Mouse (Mus musculus): ENCODE results near the gene Plppr1.

Gene Plppr1

DNA sequence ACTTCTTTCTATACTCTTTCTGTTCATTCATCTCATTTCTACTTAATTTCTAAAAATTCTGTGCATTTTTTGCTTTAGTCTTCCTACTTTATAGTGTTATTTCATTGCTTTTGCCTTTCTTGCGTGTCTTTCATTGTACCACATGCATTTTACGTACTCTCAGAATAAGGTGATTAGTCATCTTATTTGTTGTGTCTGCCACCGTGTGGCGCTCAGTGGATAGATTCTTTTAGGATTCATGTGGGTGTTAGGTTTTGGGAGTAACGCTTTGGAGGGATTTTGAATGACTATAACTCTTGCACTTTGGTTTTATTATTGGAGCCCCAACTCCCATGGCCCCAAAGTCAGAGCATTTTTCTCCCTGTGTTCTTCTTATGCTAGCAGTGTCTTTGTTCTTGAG lies 152.5 kb downstream of the Plppr1 start:
- in situ Hi-C loops (cut with MboI; ENCODE audit: low pct_unique_long_range_greater_than_20kb in 1 of 2, low sequenced_read_pairs in 2 of 2, unreplicated experiment in 1 of 2): no loop called here

GRCm38 (mm10) chr4:49212616-49213544 lies 153.8 kb downstream of the Plppr1 start:
- in situ Hi-C loops (cut with MboI; ENCODE audit: low pct_unique_long_range_greater_than_20kb in 1 of 2, low sequenced_read_pairs in 2 of 2, unreplicated experiment in 1 of 2): no loop called here

GRCm38 (mm10) chr4:49214341-49214740 lies 155.3 kb downstream of the Plppr1 start:
- in situ Hi-C loops (cut with MboI; ENCODE audit: low pct_unique_long_range_greater_than_20kb in 1 of 2, low sequenced_read_pairs in 2 of 2, unreplicated experiment in 1 of 2): no loop called here

- in situ Hi-C loops (cut with MboI; ENCODE audit: low pct_unique_long_range_greater_than_20kb in 1 of 2, low sequenced_read_pairs in 2 of 2, unreplicated experiment in 1 of 2): no loop called here
Measured at GRCm38 (mm10) chr4:49223501-49223900, 164.4 kb downstream of the Plppr1 start.

DNA sequence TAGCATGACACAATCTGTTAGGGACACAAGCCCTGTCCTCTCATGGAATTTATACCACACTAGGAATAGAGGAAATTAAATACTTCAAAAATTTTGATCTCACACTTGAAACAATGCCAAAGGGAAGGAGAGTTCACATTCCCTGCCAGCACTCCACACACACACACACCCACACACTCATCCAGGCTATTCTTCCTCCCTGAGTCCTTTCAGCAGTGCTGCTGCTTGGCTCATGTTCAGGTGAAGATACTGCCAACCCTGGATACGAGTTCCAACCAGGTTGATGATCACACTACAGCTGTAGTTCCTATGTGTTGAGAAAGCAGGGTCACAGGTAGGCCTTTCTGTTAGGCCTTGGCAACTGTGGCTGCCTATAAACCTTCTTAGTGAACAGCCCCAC lies 165.9 kb downstream of the Plppr1 start:
- in situ Hi-C loops (cut with MboI; ENCODE audit: low pct_unique_long_range_greater_than_20kb in 1 of 2, low sequenced_read_pairs in 2 of 2, unreplicated experiment in 1 of 2): no loop called here

DNA sequence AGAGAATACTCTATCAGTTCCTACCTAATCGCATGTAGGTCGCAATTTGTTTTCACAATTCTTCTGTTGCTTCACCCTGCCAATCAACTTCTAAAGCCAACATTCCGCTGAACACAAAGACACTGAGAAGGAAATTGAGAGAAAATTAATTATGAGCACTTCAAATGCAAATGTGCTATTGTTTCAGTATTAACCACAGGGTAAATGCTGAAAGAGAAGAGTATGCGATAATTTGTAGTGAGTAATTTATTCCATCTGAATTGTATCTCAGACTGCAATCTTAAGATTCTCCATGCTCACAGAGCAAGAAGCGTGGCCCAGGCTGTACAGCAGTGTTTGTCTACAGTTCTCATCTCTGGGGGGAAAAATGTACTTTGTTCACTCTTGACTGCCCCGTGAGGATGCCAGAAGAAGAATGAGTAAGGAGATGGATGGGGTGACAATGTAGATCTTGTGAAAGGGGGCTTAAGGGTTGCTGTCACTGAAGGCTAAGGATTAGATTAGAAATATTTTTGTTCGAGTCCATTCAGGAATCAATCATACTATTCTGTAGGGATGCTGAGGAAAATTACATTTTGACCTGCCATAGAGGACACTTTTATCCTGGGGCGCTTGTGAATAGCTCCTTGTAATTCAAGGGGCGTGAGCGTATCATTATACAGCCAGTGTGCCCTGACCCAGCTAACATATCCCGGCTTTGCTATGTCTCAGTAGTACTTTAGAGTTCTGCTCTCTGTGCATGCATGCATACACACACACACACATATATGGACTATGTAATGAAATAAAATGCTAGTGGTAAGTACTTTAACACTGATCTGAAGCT lies 173.3 kb downstream of the Plppr1 start:
- in situ Hi-C loops (cut with MboI; ENCODE audit: low pct_unique_long_range_greater_than_20kb in 1 of 2, low sequenced_read_pairs in 2 of 2, unreplicated experiment in 1 of 2): no loop called here

DNA sequence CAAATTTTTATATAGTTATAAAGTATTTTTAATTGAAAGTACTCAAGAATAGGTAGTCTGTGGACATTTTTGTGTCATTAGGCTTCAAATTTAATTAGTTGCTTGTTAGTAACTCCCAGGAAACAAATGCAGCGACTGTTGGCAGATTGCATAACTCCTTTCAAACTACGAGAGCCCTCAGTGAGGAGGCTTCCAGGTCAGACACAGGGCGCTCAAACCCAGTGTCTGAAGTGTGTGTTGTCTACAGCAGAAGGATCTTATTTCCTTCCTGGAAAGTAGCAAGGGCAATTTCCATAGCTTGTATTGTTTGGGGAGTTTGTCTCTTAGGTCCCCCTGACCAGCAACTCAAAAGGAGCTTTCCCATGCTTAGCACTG lies 173.9 kb downstream of the Plppr1 start:
- in situ Hi-C loops (cut with MboI; ENCODE audit: low pct_unique_long_range_greater_than_20kb in 1 of 2, low sequenced_read_pairs in 2 of 2, unreplicated experiment in 1 of 2): no loop called here

- in situ Hi-C loops (cut with MboI; ENCODE audit: low pct_unique_long_range_greater_than_20kb in 1 of 2, low sequenced_read_pairs in 2 of 2, unreplicated experiment in 1 of 2): no loop called here
Measured at GRCm38 (mm10) chr4:49238111-49238510, 179.0 kb downstream of the Plppr1 start.

- in situ Hi-C loops (cut with MboI; ENCODE audit: low pct_unique_long_range_greater_than_20kb in 1 of 2, low sequenced_read_pairs in 2 of 2, unreplicated experiment in 1 of 2): no loop called here
Measured at GRCm38 (mm10) chr4:49239451-49239850, 180.4 kb downstream of the Plppr1 start.

GRCm38 (mm10) chr4:49244791-49245190 lies 185.7 kb downstream of the Plppr1 start:
- in situ Hi-C loops (cut with MboI; ENCODE audit: low pct_unique_long_range_greater_than_20kb in 1 of 2, low sequenced_read_pairs in 2 of 2, unreplicated experiment in 1 of 2): no loop called here

- in situ Hi-C loops (cut with MboI; ENCODE audit: low pct_unique_long_range_greater_than_20kb in 1 of 2, low sequenced_read_pairs in 2 of 2, unreplicated experiment in 1 of 2): no loop called here
Measured at GRCm38 (mm10) chr4:49245274-49245673, 186.2 kb downstream of the Plppr1 start.

DNA sequence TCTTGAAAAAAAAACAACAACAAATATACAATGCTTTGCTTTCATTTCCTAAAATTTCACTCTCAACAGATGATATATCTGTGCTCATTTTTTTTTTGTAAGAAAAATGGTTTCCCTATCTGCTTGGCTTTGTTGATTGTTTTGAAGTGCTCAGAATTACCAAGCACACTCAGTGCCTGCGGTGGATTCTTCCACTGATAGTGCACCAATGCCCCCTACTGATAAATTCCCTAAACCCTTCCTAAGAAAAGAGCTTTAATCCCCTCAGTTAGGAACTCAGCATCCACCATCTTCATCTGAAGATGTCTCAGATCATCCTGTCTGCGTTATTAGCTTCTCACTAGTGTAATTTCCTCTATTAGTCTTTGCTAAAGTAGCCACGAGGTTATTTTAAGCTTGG lies 192.2 kb downstream of the Plppr1 start:
- in situ Hi-C loops (cut with MboI; ENCODE audit: low pct_unique_long_range_greater_than_20kb in 1 of 2, low sequenced_read_pairs in 2 of 2, unreplicated experiment in 1 of 2): no loop called here

DNA sequence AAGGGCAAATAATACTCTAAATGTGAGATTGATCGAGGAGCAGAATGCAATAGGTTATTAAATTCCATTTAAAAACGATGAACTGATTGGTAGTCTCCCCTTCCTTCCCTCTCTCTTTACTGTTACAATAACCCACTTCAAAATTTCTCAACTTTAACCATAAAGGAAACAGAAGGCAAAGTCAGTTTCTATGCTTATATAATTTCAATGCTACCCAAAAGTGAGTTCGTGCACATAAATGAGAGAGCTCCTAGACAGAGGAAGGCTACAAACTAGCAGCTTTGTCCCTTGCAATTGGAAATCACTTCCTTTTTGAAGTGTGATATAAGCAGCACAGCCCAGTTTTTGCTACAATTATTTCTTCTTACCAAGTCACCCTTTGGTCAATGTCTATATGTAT lies 193.1 kb downstream of the Plppr1 start:
- in situ Hi-C loops (cut with MboI; ENCODE audit: low pct_unique_long_range_greater_than_20kb in 1 of 2, low sequenced_read_pairs in 2 of 2, unreplicated experiment in 1 of 2): no loop called here

- in situ Hi-C loops (cut with MboI; ENCODE audit: low pct_unique_long_range_greater_than_20kb in 1 of 2, low sequenced_read_pairs in 2 of 2, unreplicated experiment in 1 of 2): no loop called here
Measured at GRCm38 (mm10) chr4:49278515-49278914, 219.4 kb downstream of the Plppr1 start.

- in situ Hi-C loops (cut with MboI; ENCODE audit: low pct_unique_long_range_greater_than_20kb in 1 of 2, low sequenced_read_pairs in 2 of 2, unreplicated experiment in 1 of 2): no loop called here
Measured at GRCm38 (mm10) chr4:49284692-49285291, 225.7 kb downstream of the Plppr1 start.

DNA sequence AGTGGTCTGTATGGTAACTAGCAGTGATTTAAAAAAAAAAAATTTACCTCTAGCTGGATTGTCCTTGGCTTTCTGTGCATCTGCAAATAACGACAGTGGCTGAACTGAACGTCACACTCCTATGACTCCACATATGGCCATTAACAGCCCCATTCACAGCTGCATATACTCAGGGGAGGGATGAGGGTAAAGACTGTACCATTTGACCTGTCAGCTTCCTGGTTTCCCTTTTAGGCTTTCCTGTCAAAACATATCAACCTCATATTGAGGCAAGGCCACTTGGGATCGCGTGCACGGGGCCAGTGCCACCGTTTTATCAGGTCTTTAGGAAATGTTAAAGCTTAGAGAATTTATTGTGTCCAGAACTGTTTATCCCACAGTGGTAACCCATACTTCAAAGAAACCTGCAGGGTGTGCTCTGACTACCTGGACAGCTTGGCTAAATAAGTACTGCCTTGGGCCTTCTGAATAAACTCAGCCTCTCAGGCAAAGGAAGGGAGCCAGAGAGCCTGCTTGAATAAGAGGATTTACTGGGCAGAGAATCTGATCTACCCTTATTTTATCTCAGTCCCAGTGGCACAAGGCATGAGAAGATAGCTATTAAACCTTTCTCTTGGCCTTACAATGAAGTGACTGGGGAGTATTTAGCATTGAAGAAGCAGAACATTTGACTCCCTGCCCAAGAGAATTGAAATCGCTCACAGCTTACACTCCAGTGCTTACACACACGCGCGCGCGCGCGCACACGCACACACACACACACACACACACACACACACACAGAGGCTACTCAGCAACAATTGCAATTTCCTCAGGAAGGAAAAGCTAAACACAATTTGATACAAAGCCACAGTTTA lies 226.5 kb downstream of the Plppr1 start:
- in situ Hi-C loops (cut with MboI; ENCODE audit: low pct_unique_long_range_greater_than_20kb in 1 of 2, low sequenced_read_pairs in 2 of 2, unreplicated experiment in 1 of 2): no loop called here

DNA sequence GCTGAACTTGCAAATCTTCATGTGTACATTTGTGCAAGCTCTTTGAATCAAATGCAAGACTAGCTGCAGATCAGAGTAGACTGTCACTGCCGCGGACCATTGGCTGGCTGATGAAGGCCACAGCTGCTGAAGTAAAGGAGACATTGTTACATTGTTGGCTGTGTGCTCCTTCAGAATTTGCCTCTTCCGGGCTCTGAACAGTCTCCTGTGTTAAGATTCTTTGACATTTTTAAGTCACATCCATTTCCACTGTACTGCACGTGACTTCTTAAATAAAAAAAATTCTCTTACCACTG lies 227.1 kb downstream of the Plppr1 start:
- in situ Hi-C loops (cut with MboI; ENCODE audit: low pct_unique_long_range_greater_than_20kb in 1 of 2, low sequenced_read_pairs in 2 of 2, unreplicated experiment in 1 of 2): no loop called here

DNA sequence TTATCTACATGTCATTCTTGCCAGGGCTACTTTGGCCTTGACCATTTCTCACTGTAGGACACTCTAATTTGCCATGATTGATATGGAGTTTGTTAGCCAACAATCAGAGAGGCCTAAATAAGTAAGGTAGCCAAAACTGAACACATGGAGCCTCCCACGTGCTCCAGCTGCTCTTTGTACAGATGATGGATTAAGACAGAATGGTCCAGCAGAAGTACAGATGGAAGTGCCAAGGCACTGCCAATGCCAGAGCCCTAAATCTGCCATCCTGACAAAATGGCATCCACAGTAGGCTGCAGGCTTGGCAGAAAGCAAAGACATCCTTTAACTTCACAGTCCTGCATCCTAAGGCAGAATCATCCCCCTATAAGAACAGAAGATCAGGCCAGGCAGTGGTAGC lies 237.4 kb downstream of the Plppr1 start:
- in situ Hi-C loops (cut with MboI; ENCODE audit: low pct_unique_long_range_greater_than_20kb in 1 of 2, low sequenced_read_pairs in 2 of 2, unreplicated experiment in 1 of 2): no loop called here

DNA sequence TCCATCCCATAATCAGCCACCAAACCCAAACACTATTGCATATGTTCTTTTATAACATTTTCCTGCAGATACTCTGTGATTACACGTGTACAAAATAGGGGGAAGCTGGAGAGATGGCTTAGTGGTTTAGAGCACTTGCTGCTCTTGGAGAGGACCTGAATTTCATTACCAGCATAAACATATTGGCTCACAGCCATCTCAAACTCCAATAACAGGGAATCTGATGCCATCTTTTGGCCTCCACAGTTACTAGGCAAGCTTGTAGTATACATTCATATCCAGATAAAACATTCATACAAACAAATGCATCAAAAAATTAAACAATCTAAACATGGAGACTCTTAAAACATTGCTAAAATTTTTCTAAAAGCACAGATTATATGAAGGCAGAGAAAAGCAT lies 240.5 kb downstream of the Plppr1 start:
- in situ Hi-C loops (cut with MboI; ENCODE audit: low pct_unique_long_range_greater_than_20kb in 1 of 2, low sequenced_read_pairs in 2 of 2, unreplicated experiment in 1 of 2): no loop called here

Measured in mouse embryonic stem cell (cell line).